Mouse (Mus musculus) naive thymus-derived CD4-positive, alpha-beta T cell, adult 2 months (primary cell): ENCODE data around the gene Fbxw7.

Source experiments
- DNase-seq: peaks from one replicate; pipeline ENCODE4 v3.0.0-alpha.2; 2011; ENCODE audit warnings: low read depth

Gene Fbxw7

GRCm38 (mm10) chr3:84897952-84898351 lies 82.9 kb downstream of the Fbxw7 start:
- no peak for DNase-seq

- peak; percentile 69 for DNase-seq
Observed at GRCm38 (mm10) chr3:84906528-84906927, 91.5 kb downstream of the Fbxw7 start.

- no peak for DNase-seq
Observed at GRCm38 (mm10) chr3:84914284-84914683, 99.2 kb downstream of the Fbxw7 start.

- no peak for DNase-seq
Observed at GRCm38 (mm10) chr3:84917903-84918679, 103.0 kb downstream of the Fbxw7 start.

GRCm38 (mm10) chr3:84921704-84922420 lies 106.8 kb downstream of the Fbxw7 start:
- peak; percentile 21 for DNase-seq

- no peak for DNase-seq
Observed at GRCm38 (mm10) chr3:84923256-84923655, 108.2 kb downstream of the Fbxw7 start.

GRCm38 (mm10) chr3:84923670-84924069 lies 108.6 kb downstream of the Fbxw7 start:
- DNase-seq, result no peak

- no peak for DNase-seq
Observed at GRCm38 (mm10) chr3:84925229-84925628, 110.2 kb downstream of the Fbxw7 start.

GRCm38 (mm10) chr3:84926140-84926539 lies 111.1 kb downstream of the Fbxw7 start:
- DNase-seq, result no peak

- no peak for DNase-seq
Observed at GRCm38 (mm10) chr3:84927168-84927794, 112.2 kb downstream of the Fbxw7 start.

GRCm38 (mm10) chr3:84927901-84928300 lies 112.8 kb downstream of the Fbxw7 start:
- no peak for DNase-seq

- DNase-seq, result no peak
Observed at GRCm38 (mm10) chr3:84929171-84929570, 114.1 kb downstream of the Fbxw7 start.

GRCm38 (mm10) chr3:84930683-84931082 lies 115.6 kb downstream of the Fbxw7 start:
- no peak for DNase-seq

GRCm38 (mm10) chr3:84935729-84936128 lies 120.7 kb downstream of the Fbxw7 start:
- no peak for DNase-seq

- DNase-seq, result peak; percentile 32
Observed at GRCm38 (mm10) chr3:84936252-84936651, 121.2 kb downstream of the Fbxw7 start.

- DNase-seq, result no peak
Observed at GRCm38 (mm10) chr3:84936956-84937355, 121.9 kb downstream of the Fbxw7 start.

- DNase-seq, result no peak
Observed at GRCm38 (mm10) chr3:84937360-84938355, 122.6 kb downstream of the Fbxw7 start.

- no peak for DNase-seq
Observed at GRCm38 (mm10) chr3:84944933-84945332, 129.9 kb downstream of the Fbxw7 start.

GRCm38 (mm10) chr3:84946381-84946780 lies 131.3 kb downstream of the Fbxw7 start:
- DNase-seq, result no peak

GRCm38 (mm10) chr3:84949387-84949786 lies 134.3 kb downstream of the Fbxw7 start:
- no peak for DNase-seq

- DNase-seq, result no peak
Observed at GRCm38 (mm10) chr3:84951698-84952097, 136.6 kb downstream of the Fbxw7 start.

GRCm38 (mm10) chr3:84952135-84952534 lies 137.1 kb downstream of the Fbxw7 start:
- DNase-seq, result no peak
